19 mouse cellular contexts compared by ENCODE assay signal in genomic region chr4:140412312-140412930, GRCm38 (mm10).
DNase-seq lines count a peak whose midpoint lies in the region; ATAC-seq and TF ChIP-seq lines count a peak whose summit lies in the region.
"Had no signal": no experiment of that assay in that cellular context is flagged by ENCODE, and none has a peak within 500 bp of the region (broad histone marks: within the 10 kb centered on the region; RNA-seq: fewer than 3 reads in every experiment).

No protein-coding gene starts in this region.

- no peak overlapping the region for H3K4me3 ChIP-seq in hindbrain, embryonic 15.5 days
- no peak overlapping the region for H3K4me3 ChIP-seq in hindbrain, embryonic 12.5 days
- no peak overlapping the region for H3K4me3 ChIP-seq in neural tube, embryonic 14.5 days (ENCODE audit: low read depth, low read length)
- no peak overlapping the region for H3K4me3 ChIP-seq in liver, postnatal 0 days (ENCODE audit: low read depth, low read length)
- H3K4me3 ChIP-seq in liver, embryonic 12.5 days: no peak overlapping the region
- H3K4me3 ChIP-seq: heart, embryonic 13.5 days; limb, embryonic 15.5 days had no signal

- TF ChIP-seq POLR2A in brain, embryonic 14.5 days (IDR thresholded peaks at IDR 0.05; ENCODE audit: borderline replicate concordance, extremely low read depth, insufficient read depth, insufficient read length, poor library complexity, severe bottlenecking): no peak

- no peaks in the 10 kb centered on the region for H3K9me3 ChIP-seq in hindbrain, embryonic 15.5 days
- H3K9me3 ChIP-seq in hindbrain, embryonic 12.5 days (replicated peaks): no peaks in the 10 kb centered on the region
- H3K9me3 ChIP-seq in neural tube, embryonic 14.5 days (ENCODE audit: control insufficient read depth, low read length): no peaks in the 10 kb centered on the region
- no peaks in the 10 kb centered on the region for H3K9me3 ChIP-seq in liver, postnatal 0 days (ENCODE audit: low read length)
- H3K9me3 ChIP-seq in liver, embryonic 12.5 days (replicated peaks): no peaks in the 10 kb centered on the region
- H3K9me3 ChIP-seq: heart, embryonic 13.5 days; limb, embryonic 15.5 days had no signal

- H3K4me1 ChIP-seq in hindbrain, embryonic 15.5 days (replicated peaks): peaks cover 13% of the 10 kb centered on the region
- peaks cover 5% of the 10 kb centered on the region; the same call in 1 of the 2 replicates for H3K4me1 ChIP-seq in hindbrain, embryonic 12.5 days
- peaks cover 7% of the 10 kb centered on the region; the same call in 1 of the 2 replicates for H3K4me1 ChIP-seq in neural tube, embryonic 14.5 days (ENCODE audit: control insufficient read depth, insufficient read depth, low read length)
- H3K4me1 ChIP-seq in liver, postnatal 0 days (ENCODE audit: insufficient read depth): no peaks in the 10 kb centered on the region
- no peaks in the 10 kb centered on the region for H3K4me1 ChIP-seq in liver, embryonic 12.5 days
- H3K4me1 ChIP-seq: heart, embryonic 13.5 days; limb, embryonic 15.5 days had no signal

- H3K27me3 ChIP-seq in hindbrain, embryonic 15.5 days: no peaks in the 10 kb centered on the region
- no peaks in the 10 kb centered on the region for H3K27me3 ChIP-seq in hindbrain, embryonic 12.5 days
- H3K27me3 ChIP-seq in neural tube, embryonic 14.5 days (ENCODE audit: control insufficient read depth, insufficient read depth, low read length): no peaks in the 10 kb centered on the region
- H3K27me3 ChIP-seq in liver, postnatal 0 days (ENCODE audit: insufficient read depth, low read length): no peaks in the 10 kb centered on the region
- no peaks in the 10 kb centered on the region for H3K27me3 ChIP-seq in liver, embryonic 12.5 days (replicated peaks)
- H3K27me3 ChIP-seq: heart, embryonic 13.5 days; limb, embryonic 15.5 days had no signal

- ATAC-seq in hindbrain, embryonic 15.5 days (ENCODE audit: low FRiP score, low read depth): no peak
- ATAC-seq in hindbrain, embryonic 12.5 days (ENCODE audit: low FRiP score): no peak
- ATAC-seq in neural tube, embryonic 14.5 days (ENCODE audit: low read depth): peak; percentile 61; the same call in 1 of the 2 replicates
- ATAC-seq in liver, postnatal 0 days: no peak
- no peak for ATAC-seq in liver, embryonic 12.5 days

- TF ChIP-seq EP300 in liver, postnatal 0 days (IDR thresholded peaks at IDR 0.05; ENCODE audit: low read depth): no peak

- H3K9ac ChIP-seq in hindbrain, embryonic 15.5 days: no peak overlapping the region
- H3K9ac ChIP-seq in hindbrain, embryonic 12.5 days: no peak overlapping the region
- H3K9ac ChIP-seq in neural tube, embryonic 14.5 days (replicated peaks; ENCODE audit: low read depth, low read length): no peak overlapping the region
- H3K9ac ChIP-seq in liver, postnatal 0 days (replicated peaks): no peak overlapping the region
- H3K9ac ChIP-seq in liver, embryonic 12.5 days: no peak overlapping the region
- H3K9ac ChIP-seq: heart, embryonic 13.5 days; limb, embryonic 15.5 days had no signal

- no peaks in the 10 kb centered on the region for H3K36me3 ChIP-seq in hindbrain, embryonic 15.5 days
- no peaks in the 10 kb centered on the region for H3K36me3 ChIP-seq in hindbrain, embryonic 12.5 days
- H3K36me3 ChIP-seq in neural tube, embryonic 14.5 days (ENCODE audit: control insufficient read depth, insufficient read depth, low read length): no peaks in the 10 kb centered on the region
- no peaks in the 10 kb centered on the region for H3K36me3 ChIP-seq in liver, postnatal 0 days (replicated peaks; ENCODE audit: insufficient read depth, low read length)
- H3K36me3 ChIP-seq in liver, embryonic 12.5 days: no peaks in the 10 kb centered on the region
- H3K36me3 ChIP-seq: G1E; heart, embryonic 13.5 days; limb, embryonic 15.5 days had no signal

- H3K4me2 ChIP-seq in hindbrain, embryonic 15.5 days: no peak overlapping the region
- H3K4me2 ChIP-seq in hindbrain, embryonic 12.5 days (replicated peaks): no peak overlapping the region
- H3K4me2 ChIP-seq in neural tube, embryonic 14.5 days (ENCODE audit: low read depth, low read length): no peak overlapping the region
- H3K4me2 ChIP-seq in liver, postnatal 0 days (ENCODE audit: low read depth, low read length): no peak overlapping the region
- H3K4me2 ChIP-seq in liver, embryonic 12.5 days: no peak overlapping the region
- H3K4me2 ChIP-seq: heart, embryonic 13.5 days; limb, embryonic 15.5 days had no signal

- H3K27ac ChIP-seq in hindbrain, embryonic 15.5 days (replicated peaks): peak overlapping the region; percentile 12; the same call in 1 of the 2 replicates
- no peak overlapping the region for H3K27ac ChIP-seq in hindbrain, embryonic 12.5 days
- H3K27ac ChIP-seq in neural tube, embryonic 14.5 days (ENCODE audit: low read depth, low read length): peak overlapping the region; percentile 22; the same call in 1 of the 2 replicates
- no peak overlapping the region for H3K27ac ChIP-seq in liver, postnatal 0 days (ENCODE audit: low read depth)
- H3K27ac ChIP-seq in liver, embryonic 12.5 days: no peak overlapping the region
- H3K27ac ChIP-seq: heart, embryonic 13.5 days; limb, embryonic 15.5 days; stomach, postnatal 0 days had no signal

- 0 out of 2 replicates have a peak, but pooled peaks have one; percentile 9 for TF ChIP-seq CTCF in brain, embryonic 14.5 days (IDR thresholded peaks at IDR 0.05; ENCODE audit: borderline replicate concordance, extremely low read depth, insufficient read depth, insufficient read length)
- no peak for TF ChIP-seq CTCF in liver, postnatal 0 days (IDR thresholded peaks at IDR 0.05; ENCODE audit: low read depth)

- WGBS in hindbrain, embryonic 15.5 days: 41% methylated on average over 17 of the region's 17 CpGs
- WGBS in hindbrain, embryonic 12.5 days: 76% methylated on average over 16 of the region's 17 CpGs
- WGBS in neural tube, embryonic 14.5 days: 46% methylated on average over 15 of the region's 17 CpGs
- WGBS in liver, postnatal 0 days (ENCODE audit: insufficient replicate concordance): 77% methylated on average over 17 of the region's 17 CpGs
- 74% methylated on average over 17 of the region's 17 CpGs for WGBS in liver, embryonic 12.5 days (ENCODE audit: insufficient replicate concordance)

- peak; percentile 34 for DNase-seq in Muller cell, postnatal 12 days (ENCODE audit: inconsistent ontology term)
- peak; percentile 77 for DNase-seq in brain, embryonic 14.5 days (ENCODE audit: low read depth)
- DNase-seq in liver, postnatal 0 days: no peak
- DNase-seq in urinary bladder, postnatal 4 days (ENCODE audit: low spot score in 2 of 2): no peak
- DNase-seq: adrenal gland, adult 8-10 months; cerebellum, adult 8-10 months; kidney, adult 8-10 months; kidney, postnatal 4 days; lung, adult 2 months; spleen, adult 18-20 months; thymus, postnatal 14 days had no signal

Comparison
In these comparisons a context has a peak if more than half of its experiments do, and no peak if none do; other contexts are left out.
1. H3K27ac ChIP-seq: peak in hindbrain, embryonic 15.5 days (single experiment) and neural tube, embryonic 14.5 days (single experiment); none in hindbrain, embryonic 12.5 days (single experiment), liver, postnatal 0 days (single experiment) and liver, embryonic 12.5 days (single experiment).
2. DNase-seq: peak in Muller cell, postnatal 12 days (single experiment) and brain, embryonic 14.5 days (single experiment); none in liver, postnatal 0 days (single experiment) and urinary bladder, postnatal 4 days (0 of 2).